Mouse (Mus musculus): ENCODE results near the gene Rgl2.
"Not testable (repeated sequence)": the region's sequence is repeated elsewhere in the genome, so short reads cannot be mapped to it uniquely, and the experiment has no call there.

Gene Rgl2

GRCm38 (mm10) chr17:33900989-33901314 lies 28.4 kb upstream of the Rgl2 start:
- no peak for DNase-seq (ENCODE audit: low read depth, low spot score)
- H3K27me3 ChIP-seq (ENCODE audit: control insufficient read depth, insufficient read depth, low read length, poor library complexity, severe bottlenecking) = no peaks in the 10 kb centered on the region
- H3K36me3 ChIP-seq (ENCODE audit: control insufficient read depth, insufficient read depth, low read length, poor library complexity, severe bottlenecking) = no peaks in the 10 kb centered on the region

DNA sequence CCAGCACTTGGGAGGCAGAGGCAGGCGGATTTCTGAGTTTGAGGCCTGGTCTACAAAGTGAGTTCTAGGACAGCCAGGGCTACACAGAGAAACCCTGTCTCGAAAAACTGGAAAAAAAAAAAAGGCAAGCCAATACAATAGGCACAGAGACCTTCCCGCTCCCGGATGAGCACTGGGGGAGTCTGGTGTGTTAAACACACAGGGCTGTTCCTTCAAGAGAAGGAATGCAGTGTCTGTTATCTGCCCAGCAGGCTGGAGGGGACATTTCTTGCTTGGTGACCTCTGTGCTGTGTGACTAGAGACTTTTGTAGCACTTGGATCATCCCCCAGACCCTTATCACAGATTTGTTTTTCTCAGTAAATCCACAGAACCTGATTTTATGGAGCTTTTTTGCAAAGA lies 27.7 kb upstream of the Rgl2 start:
- Histone ChIP-seq H3K27me3 (ENCODE audit: control insufficient read depth, insufficient read depth, low read length, poor library complexity, severe bottlenecking) (no peaks in the 10 kb centered on the region), H3K36me3 (ENCODE audit: control insufficient read depth, insufficient read depth, low read length, poor library complexity, severe bottlenecking) (no peaks in the 10 kb centered on the region)
- DNase-seq (ENCODE audit: low read depth, low spot score) = no peak

DNA sequence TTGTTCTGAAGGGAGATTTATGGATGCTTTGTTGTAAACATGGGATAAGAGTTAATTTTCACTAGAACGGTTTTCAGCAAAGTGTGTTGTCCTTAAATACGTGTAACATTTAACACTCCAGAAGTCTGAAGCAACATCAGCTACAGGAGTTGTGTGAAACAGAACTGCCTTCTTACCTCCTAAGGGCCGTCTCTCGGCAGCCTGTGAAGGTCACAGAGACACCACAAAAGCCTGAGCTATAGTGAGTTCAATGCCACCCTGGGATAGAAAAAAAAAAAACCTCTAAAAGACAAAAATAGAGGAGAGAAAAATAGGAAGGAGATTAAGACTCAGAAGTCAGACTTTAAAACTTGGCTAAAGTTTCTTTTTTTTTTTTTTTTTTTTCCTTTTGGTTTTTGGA lies 27.3 kb upstream of the Rgl2 start:
- Histone ChIP-seq H3K36me3 (ENCODE audit: control insufficient read depth, insufficient read depth, low read length, poor library complexity, severe bottlenecking) (no peaks in the 10 kb centered on the region), H3K27me3 (ENCODE audit: control insufficient read depth, insufficient read depth, low read length, poor library complexity, severe bottlenecking) (no peaks in the 10 kb centered on the region)
- no peak for DNase-seq (ENCODE audit: low read depth, low spot score)

- H3K36me3 ChIP-seq (ENCODE audit: control insufficient read depth, insufficient read depth, low read length, poor library complexity, severe bottlenecking) = no peaks in the 10 kb centered on the region
- DNase-seq (ENCODE audit: low read depth, low spot score) = peak; percentile 40
These were observed 26.9 kb upstream of the Rgl2 start for GRCm38 (mm10) chr17:33902491-33902890.

DNA sequence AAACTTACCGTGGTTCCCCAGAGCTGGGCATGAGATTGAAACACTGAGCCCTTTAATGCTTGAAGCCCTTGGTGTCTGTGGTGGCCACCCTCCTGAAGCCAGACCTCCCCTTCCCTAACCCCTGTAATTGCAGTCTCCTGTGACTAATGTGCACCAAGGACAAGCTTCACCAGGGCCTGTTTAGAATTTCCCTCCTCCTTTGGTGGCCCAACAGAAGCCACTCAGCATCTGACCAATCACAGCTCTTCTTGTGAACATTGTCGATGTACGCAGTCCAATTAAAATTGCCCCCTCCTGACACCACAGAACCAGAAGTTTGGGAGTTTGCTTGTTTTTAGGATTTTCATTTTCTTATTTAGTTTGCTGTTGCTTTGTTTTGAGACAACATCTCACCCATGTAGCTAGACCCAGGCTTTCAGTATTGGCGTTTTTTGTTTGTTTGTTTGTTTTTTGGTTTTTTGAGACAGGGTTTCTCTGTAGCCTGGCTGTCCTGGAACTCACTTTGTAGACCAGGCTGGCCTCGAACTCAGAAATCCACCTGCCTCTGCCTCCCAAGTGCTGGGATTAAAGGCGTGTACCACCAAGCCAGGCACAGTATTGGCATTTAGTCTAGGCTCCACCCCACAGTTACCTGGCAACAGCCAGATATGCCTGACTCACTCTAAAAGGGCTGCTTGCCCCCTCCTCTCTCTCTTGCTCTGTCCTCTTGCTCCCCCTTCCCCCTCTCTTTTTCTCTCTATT lies 25.3 kb upstream of the Rgl2 start:
- not testable (repeated sequence) for H3K36me3 ChIP-seq (ENCODE audit: control insufficient read depth, insufficient read depth, low read length, poor library complexity, severe bottlenecking); H3K27me3 ChIP-seq (ENCODE audit: control insufficient read depth, insufficient read depth, low read length, poor library complexity, severe bottlenecking); DNase-seq (ENCODE audit: low read depth, low spot score)

More at GRCm38 (mm10) chr17:33902491-33902890, 26.9 kb upstream of the Rgl2 start:
- no peaks in the 10 kb centered on the region for H3K27me3 ChIP-seq (ENCODE audit: control insufficient read depth, insufficient read depth, low read length, poor library complexity, severe bottlenecking)

DNA sequence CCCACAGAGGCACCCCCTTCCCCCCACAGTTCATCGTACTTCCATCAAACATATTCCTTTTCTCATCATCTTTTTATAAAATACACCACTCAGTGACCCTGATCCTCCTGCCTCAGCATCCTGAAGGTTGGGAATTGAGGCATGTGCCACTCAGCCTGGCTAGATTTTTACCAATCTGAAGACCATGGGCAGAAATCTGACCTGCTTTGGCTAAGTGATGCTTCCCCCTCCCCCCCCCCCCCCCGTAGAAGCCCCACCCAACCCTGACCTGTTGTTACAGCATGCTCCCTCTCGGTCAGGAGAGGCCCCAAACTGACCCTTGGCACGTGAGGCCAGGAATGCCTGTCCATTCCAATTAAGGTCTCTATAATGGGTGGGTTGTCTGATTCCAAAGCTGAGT lies 24.5 kb upstream of the Rgl2 start, which contains the start of gene Platr17:
Platr17 (plus strand) TSS at position 301 of the 400 bp plus-strand sequence.
- not testable (repeated sequence) for H3K27me3 ChIP-seq (ENCODE audit: control insufficient read depth, insufficient read depth, low read length, poor library complexity, severe bottlenecking); H3K36me3 ChIP-seq (ENCODE audit: control insufficient read depth, insufficient read depth, low read length, poor library complexity, severe bottlenecking); DNase-seq (ENCODE audit: low read depth, low spot score)

GRCm38 (mm10) chr17:33908331-33909076 lies 20.8 kb upstream of the Rgl2 start:
- H3K27me3 ChIP-seq (ENCODE audit: control insufficient read depth, insufficient read depth, low read length, poor library complexity, severe bottlenecking) = no peaks in the 10 kb centered on the region

GRCm38 (mm10) chr17:33909077-33909868 lies 20.1 kb upstream of the Rgl2 start, which contains the start of gene Daxx:
Gene Daxx (plus strand): TSS chr17:33909414.
- peak; percentile 98 for DNase-seq (ENCODE audit: low read depth, low spot score)
- Histone ChIP-seq H3K27me3 (ENCODE audit: control insufficient read depth, insufficient read depth, low read length, poor library complexity, severe bottlenecking) (no peaks in the 10 kb centered on the region), H3K36me3 (ENCODE audit: control insufficient read depth, insufficient read depth, low read length, poor library complexity, severe bottlenecking) (peaks cover 13% of the 10 kb centered on the region)

More at GRCm38 (mm10) chr17:33908331-33909076, 20.8 kb upstream of the Rgl2 start:
- DNase-seq (ENCODE audit: low read depth, low spot score) = peak; percentile 38
- H3K36me3 ChIP-seq (ENCODE audit: control insufficient read depth, insufficient read depth, low read length, poor library complexity, severe bottlenecking) = peaks cover 7% of the 10 kb centered on the region

DNA sequence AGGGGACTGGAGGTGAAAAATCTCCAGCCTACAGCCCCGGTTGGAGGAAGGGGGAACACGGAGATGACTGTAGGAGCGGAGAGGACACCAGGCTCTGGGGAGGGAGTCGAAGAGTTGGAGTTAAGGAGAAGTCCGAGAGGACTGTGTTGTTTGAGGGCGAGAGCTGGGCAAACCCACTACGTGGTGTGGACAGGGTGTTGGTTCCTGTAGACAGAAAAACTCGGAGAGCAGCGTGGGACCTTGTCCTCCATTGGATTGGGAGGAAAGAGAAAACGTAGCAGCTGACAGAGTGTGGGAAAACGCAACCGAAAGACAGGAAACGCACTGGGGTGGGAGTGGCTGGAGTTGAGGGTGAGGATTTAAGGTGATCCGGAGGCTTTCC lies 19.5 kb upstream of the Rgl2 start:
- peaks cover 14% of the 10 kb centered on the region for H3K36me3 ChIP-seq (ENCODE audit: control insufficient read depth, insufficient read depth, low read length, poor library complexity, severe bottlenecking)
- DNase-seq (ENCODE audit: low read depth, low spot score) = peak; percentile 37
- H3K27me3 ChIP-seq (ENCODE audit: control insufficient read depth, insufficient read depth, low read length, poor library complexity, severe bottlenecking) = no peaks in the 10 kb centered on the region

DNA sequence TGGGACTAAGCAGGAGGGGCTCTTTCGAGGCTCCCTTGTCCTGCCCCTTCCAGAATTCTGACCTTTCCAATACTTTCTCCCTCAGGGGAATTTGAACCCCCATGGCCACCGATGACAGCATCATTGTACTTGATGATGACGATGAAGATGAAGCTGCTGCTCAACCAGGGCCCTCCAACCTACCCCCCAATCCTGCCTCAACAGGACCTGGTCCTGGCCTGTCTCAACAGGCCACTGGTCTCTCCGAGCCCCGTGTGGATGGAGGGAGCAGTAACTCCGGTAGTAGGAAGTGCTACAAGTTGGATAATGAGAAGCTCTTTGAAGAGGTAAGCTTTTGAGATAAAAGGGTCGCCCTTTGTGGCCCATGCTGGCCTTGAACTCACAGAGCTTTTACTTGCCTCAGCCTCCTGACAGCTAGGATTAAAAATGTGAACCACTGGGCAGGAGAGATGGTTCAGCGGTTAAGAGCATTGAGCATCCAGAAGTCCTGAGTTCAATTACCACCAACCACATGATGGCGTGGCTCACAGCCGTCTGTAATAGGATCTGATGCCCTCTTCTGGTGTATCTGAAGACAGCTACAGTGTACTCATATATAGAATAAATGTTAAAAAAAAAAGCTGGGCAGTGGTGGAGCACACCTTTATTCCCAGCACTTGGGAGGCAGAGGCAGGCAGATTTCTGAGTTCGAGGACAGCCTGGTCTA lies 18.8 kb upstream of the Rgl2 start:
- H3K27me3 ChIP-seq (ENCODE audit: control insufficient read depth, insufficient read depth, low read length, poor library complexity, severe bottlenecking) = no peaks in the 10 kb centered on the region
- DNase-seq (ENCODE audit: low read depth, low spot score) = peak; percentile 74
- H3K36me3 ChIP-seq (ENCODE audit: control insufficient read depth, insufficient read depth, low read length, poor library complexity, severe bottlenecking) = peaks cover 14% of the 10 kb centered on the region

DNA sequence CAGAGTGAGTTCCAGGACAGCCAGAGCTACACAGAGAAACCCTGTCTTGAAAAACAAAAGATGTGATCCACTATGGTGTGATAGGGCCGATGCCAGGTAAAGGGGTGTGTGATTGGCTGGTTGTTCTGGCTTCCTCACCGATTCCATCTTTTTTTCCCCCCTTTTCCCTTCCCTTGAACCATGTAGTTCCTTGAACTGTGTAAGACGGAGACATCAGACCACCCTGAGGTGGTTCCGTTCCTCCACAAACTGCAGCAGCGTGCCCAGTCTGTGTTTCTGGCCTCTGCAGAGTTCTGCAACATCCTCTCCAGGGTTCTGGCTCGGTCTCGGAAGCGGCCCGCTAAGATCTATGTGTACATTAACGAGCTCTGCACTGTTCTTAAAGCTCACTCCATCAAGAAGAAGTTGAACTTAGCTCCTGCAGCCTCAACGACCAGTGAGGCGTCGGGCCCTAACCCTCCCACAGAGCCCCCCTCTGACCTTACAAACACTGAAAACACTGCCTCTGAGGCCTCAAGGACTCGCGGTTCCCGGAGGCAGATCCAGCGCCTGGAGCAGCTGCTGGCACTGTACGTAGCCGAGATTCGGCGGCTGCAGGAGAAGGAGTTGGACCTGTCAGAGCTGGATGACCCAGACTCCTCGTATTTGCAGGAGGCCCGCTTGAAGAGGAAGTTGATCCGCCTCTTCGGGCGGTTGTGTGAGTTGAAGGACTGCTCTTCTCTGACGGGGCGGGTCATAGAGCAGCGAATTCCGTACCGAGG lies 18.1 kb upstream of the Rgl2 start:
- no peak for DNase-seq (ENCODE audit: low read depth, low spot score)
- H3K36me3 ChIP-seq (ENCODE audit: control insufficient read depth, insufficient read depth, low read length, poor library complexity, severe bottlenecking) = peaks cover 14% of the 10 kb centered on the region
- no peaks in the 10 kb centered on the region for H3K27me3 ChIP-seq (ENCODE audit: control insufficient read depth, insufficient read depth, low read length, poor library complexity, severe bottlenecking)

DNA sequence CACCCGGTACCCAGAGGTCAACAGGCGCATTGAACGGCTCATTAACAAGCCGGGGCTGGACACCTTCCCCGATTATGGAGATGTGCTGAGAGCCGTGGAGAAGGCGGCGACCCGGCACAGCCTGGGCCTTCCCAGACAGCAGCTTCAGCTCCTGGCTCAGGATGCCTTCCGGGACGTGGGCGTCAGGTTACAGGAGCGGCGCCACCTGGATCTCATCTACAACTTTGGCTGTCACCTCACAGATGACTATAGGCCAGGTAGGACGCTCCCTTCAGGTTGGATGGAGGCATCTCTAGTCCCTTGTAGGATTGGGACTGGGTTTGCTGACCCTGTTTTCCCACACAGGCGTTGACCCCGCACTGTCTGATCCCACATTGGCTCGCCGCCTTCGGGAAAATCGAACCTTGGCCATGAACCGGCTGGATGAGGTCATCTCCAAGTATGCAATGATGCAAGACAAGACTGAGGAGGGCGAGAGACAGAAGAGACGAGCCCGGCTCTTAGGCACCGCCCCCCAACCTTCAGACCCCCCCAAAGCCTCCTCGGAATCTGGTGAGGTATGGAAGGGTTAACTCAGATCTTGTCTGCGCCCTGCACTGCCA lies 17.4 kb upstream of the Rgl2 start:
- peaks cover 14% of the 10 kb centered on the region for H3K36me3 ChIP-seq (ENCODE audit: control insufficient read depth, insufficient read depth, low read length, poor library complexity, severe bottlenecking)
- DNase-seq (ENCODE audit: low read depth, low spot score) = no peak
- H3K27me3 ChIP-seq (ENCODE audit: control insufficient read depth, insufficient read depth, low read length, poor library complexity, severe bottlenecking) = no peaks in the 10 kb centered on the region

GRCm38 (mm10) chr17:33913264-33913663 lies 16.1 kb upstream of the Rgl2 start:
- Histone ChIP-seq H3K36me3 (ENCODE audit: control insufficient read depth, insufficient read depth, low read length, poor library complexity, severe bottlenecking) (peaks cover 14% of the 10 kb centered on the region), H3K27me3 (ENCODE audit: control insufficient read depth, insufficient read depth, low read length, poor library complexity, severe bottlenecking) (no peaks in the 10 kb centered on the region)
- no peak for DNase-seq (ENCODE audit: low read depth, low spot score)
